Mouse (Mus musculus): ENCODE results near the gene Pomt1. TPM values are rescaled to one million over a fixed set of nuclear protein-coding genes. Genes with fewer than 3 reads are reported as not detected.

Pomt1 gene
- polyA plus RNA-seq, 1 experiment from 2014 or later = 15.5 TPM

DNA sequence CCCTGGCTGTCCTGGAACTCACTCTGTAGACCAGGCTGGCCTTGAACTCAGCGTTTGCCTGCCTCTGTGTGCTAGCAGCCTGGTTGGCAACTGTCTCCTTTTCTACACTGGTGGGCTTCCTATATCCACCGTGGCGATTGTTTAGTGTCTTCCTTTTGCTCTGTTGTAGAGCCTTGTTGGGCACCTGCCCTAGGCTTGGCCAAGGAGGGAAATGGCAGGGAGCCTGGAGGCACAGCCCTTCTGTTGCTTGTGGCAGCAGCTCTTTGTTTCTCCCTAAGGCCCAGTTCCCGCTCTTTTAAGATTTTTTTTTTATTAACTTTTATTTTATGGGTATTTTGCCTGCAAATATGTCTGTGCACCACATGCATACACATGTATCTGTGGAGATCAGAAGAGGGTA lies 36.4 kb upstream of the Pomt1 start:
- Histone ChIP-seq H3K27ac (replicated peaks; ENCODE audit: low read depth, low read length) (no peak overlapping the region), H3K4me1 (ENCODE audit: control insufficient read depth, insufficient read depth, low read length) (no peaks in the 10 kb centered on the region), H3K4me3 (ENCODE audit: low read depth, low read length) (no peak overlapping the region), H3K9ac (replicated peaks; ENCODE audit: low read length) (no peak overlapping the region), H3K27me3 (ENCODE audit: control insufficient read depth, insufficient read depth, low read length) (no peaks in the 10 kb centered on the region), H3K9me3 (replicated peaks; ENCODE audit: control insufficient read depth, low read length) (no peaks in the 10 kb centered on the region), H3K4me2 (ENCODE audit: low read depth, low read length) (no peak overlapping the region), H3K36me3 (replicated peaks; ENCODE audit: control insufficient read depth, insufficient read depth, low read depth, low read length) (peaks cover 40% of the 10 kb centered on the region)
- ATAC-seq (replicated peaks; ENCODE audit: insufficient number of reproducible peaks, low FRiP score, low TSS enrichment, low read depth) (no peak), DNase-seq (ENCODE audit: low spot score) (no peak)
- WGBS = 93% methylated on average over 4 of the region's 4 CpGs

DNA sequence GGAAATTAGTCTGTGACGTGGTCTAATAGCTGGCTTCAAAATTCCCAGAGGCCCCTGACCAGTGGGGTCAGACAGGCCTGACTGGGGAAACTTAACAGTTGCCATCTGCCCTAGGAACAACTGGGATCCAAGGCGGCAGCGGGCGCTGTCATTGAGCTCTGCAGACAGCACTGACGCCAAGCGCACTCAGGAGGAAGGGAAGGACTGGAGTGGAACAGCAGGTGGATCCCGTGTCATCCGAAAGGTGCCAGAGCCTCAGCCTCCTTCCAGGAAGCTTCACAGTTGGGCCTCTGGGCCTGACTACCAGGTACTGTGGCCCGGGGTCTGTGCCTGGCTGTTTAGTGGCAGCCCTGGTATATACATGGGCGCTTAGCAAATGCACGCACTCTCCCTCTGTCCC lies 35.7 kb upstream of the Pomt1 start:
- H3K4me2 ChIP-seq (ENCODE audit: low read depth, low read length) = no peak overlapping the region
- no peak for ATAC-seq (replicated peaks; ENCODE audit: insufficient number of reproducible peaks, low FRiP score, low TSS enrichment, low read depth)
- no peak overlapping the region for H3K27ac ChIP-seq (replicated peaks; ENCODE audit: low read depth, low read length)
- no peaks in the 10 kb centered on the region for H3K27me3 ChIP-seq (ENCODE audit: control insufficient read depth, insufficient read depth, low read length)
- H3K9ac ChIP-seq (replicated peaks; ENCODE audit: low read length) = no peak overlapping the region
- no peaks in the 10 kb centered on the region for H3K4me1 ChIP-seq (ENCODE audit: control insufficient read depth, insufficient read depth, low read length)
- no peaks in the 10 kb centered on the region for H3K9me3 ChIP-seq (replicated peaks; ENCODE audit: control insufficient read depth, low read length)
- peaks cover 46% of the 10 kb centered on the region for H3K36me3 ChIP-seq (replicated peaks; ENCODE audit: control insufficient read depth, insufficient read depth, low read depth, low read length)
- DNase-seq (ENCODE audit: low spot score) = no peak
- no peak overlapping the region for H3K4me3 ChIP-seq (ENCODE audit: low read depth, low read length)
- WGBS = 93% methylated on average over 11 of the region's 11 CpGs

DNA sequence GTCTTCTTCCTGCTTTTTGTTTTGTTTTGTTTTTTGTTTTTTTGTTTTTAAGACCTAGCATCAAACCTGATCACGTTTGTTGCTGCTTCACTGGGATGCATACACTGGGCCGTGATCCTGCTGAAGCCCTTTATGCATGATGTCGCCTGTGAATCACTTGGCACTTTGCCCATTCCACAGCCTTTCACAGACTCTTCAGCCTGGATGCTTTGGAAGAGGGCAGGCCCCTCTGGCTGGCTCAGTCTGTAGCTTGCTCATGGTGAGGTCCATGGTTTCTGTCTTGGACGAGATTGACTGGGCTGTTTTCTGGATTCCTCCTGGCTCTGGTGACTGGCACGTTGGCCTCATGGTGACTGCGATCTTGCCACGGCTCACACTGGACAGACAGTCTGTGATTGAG lies 34.9 kb upstream of the Pomt1 start:
- no peaks in the 10 kb centered on the region for H3K4me1 ChIP-seq (ENCODE audit: control insufficient read depth, insufficient read depth, low read length)
- ATAC-seq (replicated peaks; ENCODE audit: insufficient number of reproducible peaks, low FRiP score, low TSS enrichment, low read depth) (no peak), DNase-seq (ENCODE audit: low spot score) (no peak)
- H3K9me3 ChIP-seq (replicated peaks; ENCODE audit: control insufficient read depth, low read length) = no peaks in the 10 kb centered on the region
- H3K27ac ChIP-seq (replicated peaks; ENCODE audit: low read depth, low read length) = no peak overlapping the region
- H3K4me3 ChIP-seq (ENCODE audit: low read depth, low read length) = no peak overlapping the region
- peaks cover 48% of the 10 kb centered on the region for H3K36me3 ChIP-seq (replicated peaks; ENCODE audit: control insufficient read depth, insufficient read depth, low read depth, low read length)
- H3K27me3 ChIP-seq (ENCODE audit: control insufficient read depth, insufficient read depth, low read length) = no peaks in the 10 kb centered on the region
- 91% methylated on average over 7 of the region's 7 CpGs for WGBS
- H3K9ac ChIP-seq (replicated peaks; ENCODE audit: low read length) = no peak overlapping the region
- H3K4me2 ChIP-seq (ENCODE audit: low read depth, low read length) = no peak overlapping the region

DNA sequence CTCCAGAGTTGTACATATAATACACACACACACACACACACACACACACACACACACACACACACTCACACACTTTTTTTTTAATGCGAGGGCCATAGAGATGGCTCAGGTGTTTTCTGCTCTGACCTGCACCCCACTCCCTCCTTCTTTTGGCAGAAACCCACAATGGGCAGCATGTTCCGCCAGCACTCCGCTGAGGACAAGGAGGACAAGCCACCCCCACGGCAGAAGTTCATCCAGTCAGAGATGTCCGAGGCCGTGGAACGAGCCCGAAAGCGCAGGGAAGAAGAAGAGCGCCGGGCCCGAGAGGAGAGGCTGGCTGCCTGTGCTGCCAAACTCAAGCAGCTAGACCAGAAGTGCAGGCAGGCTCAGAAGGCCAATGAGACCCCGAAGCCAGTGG lies 32.5 kb upstream of the Pomt1 start:
- H3K9me3 ChIP-seq (replicated peaks; ENCODE audit: control insufficient read depth, low read length) = no peaks in the 10 kb centered on the region
- peaks cover 55% of the 10 kb centered on the region for H3K36me3 ChIP-seq (replicated peaks; ENCODE audit: control insufficient read depth, insufficient read depth, low read depth, low read length)
- no peaks in the 10 kb centered on the region for H3K4me1 ChIP-seq (ENCODE audit: control insufficient read depth, insufficient read depth, low read length)
- ATAC-seq (replicated peaks; ENCODE audit: insufficient number of reproducible peaks, low FRiP score, low TSS enrichment, low read depth) (no peak), DNase-seq (ENCODE audit: low spot score) (no peak)
- WGBS = 93% methylated on average over 13 of the region's 13 CpGs
- no peak overlapping the region for H3K4me2 ChIP-seq (ENCODE audit: low read depth, low read length)
- H3K4me3 ChIP-seq (ENCODE audit: low read depth, low read length) = no peak overlapping the region
- H3K9ac ChIP-seq (replicated peaks; ENCODE audit: low read length) = no peak overlapping the region
- H3K27ac ChIP-seq (replicated peaks; ENCODE audit: low read depth, low read length) = no peak overlapping the region
- no peaks in the 10 kb centered on the region for H3K27me3 ChIP-seq (ENCODE audit: control insufficient read depth, insufficient read depth, low read length)

DNA sequence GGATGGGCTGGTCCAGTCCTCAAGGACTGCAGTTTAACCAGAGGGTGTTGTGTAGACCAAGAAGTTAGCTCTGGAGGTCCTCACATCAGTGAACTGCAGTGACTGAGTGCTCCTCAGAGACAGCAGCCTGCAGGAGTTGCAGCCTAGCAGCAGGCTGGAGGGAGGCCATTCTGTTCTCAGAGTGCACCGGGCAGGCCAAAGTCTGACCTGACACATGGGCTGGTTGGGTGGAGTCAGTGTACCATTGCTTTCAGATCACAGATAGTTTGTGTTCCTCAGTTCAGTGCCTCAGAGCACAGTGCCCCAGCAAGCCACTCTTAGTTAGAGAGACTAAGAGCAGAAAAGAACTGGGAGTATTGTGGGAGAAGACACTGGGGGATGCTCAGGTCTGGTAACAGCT lies 28.7 kb upstream of the Pomt1 start:
- Histone ChIP-seq H3K4me3 (ENCODE audit: low read depth, low read length) (no peak overlapping the region), H3K9ac (replicated peaks; ENCODE audit: low read length) (no peak overlapping the region), H3K27ac (replicated peaks; ENCODE audit: low read depth, low read length) (no peak overlapping the region), H3K9me3 (replicated peaks; ENCODE audit: control insufficient read depth, low read length) (no peaks in the 10 kb centered on the region), H3K4me2 (ENCODE audit: low read depth, low read length) (no peak overlapping the region), H3K4me1 (ENCODE audit: control insufficient read depth, insufficient read depth, low read length) (no peaks in the 10 kb centered on the region), H3K36me3 (replicated peaks; ENCODE audit: control insufficient read depth, insufficient read depth, low read depth, low read length) (peaks cover 47% of the 10 kb centered on the region), H3K27me3 (ENCODE audit: control insufficient read depth, insufficient read depth, low read length) (no peaks in the 10 kb centered on the region)
- no peak for DNase-seq (ENCODE audit: low spot score)
- no peak for ATAC-seq (replicated peaks; ENCODE audit: insufficient number of reproducible peaks, low FRiP score, low TSS enrichment, low read depth)
- 100% methylated on average over 1 of the region's 1 CpGs for WGBS

DNA sequence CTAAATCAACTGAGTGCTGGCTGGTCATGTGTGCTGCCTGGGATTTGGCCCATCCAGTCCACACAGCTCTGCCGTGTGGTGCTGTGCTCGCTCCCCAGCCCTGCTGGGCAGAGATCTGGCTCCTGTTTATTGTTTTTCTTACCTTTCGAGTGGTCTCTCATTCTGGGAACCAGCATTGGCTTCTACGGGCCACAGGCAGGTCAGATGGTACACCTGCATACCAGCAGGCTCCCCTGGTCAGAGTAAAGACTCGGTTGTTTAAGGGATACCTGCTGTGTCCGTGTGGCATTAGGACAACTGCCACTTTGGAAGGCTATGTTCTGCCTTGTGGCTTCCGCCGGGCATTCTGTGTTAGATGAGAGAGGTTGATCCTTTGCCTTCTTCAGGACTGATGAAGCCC lies 24.7 kb upstream of the Pomt1 start:
- H3K4me1 ChIP-seq (ENCODE audit: control insufficient read depth, insufficient read depth, low read length) = no peaks in the 10 kb centered on the region
- peaks cover 48% of the 10 kb centered on the region for H3K36me3 ChIP-seq (replicated peaks; ENCODE audit: control insufficient read depth, insufficient read depth, low read depth, low read length)
- H3K27ac ChIP-seq (replicated peaks; ENCODE audit: low read depth, low read length) = no peak overlapping the region
- no peak overlapping the region for H3K4me3 ChIP-seq (ENCODE audit: low read depth, low read length)
- DNase-seq (ENCODE audit: low spot score) (no peak), ATAC-seq (replicated peaks; ENCODE audit: insufficient number of reproducible peaks, low FRiP score, low TSS enrichment, low read depth) (no peak)
- no peaks in the 10 kb centered on the region for H3K9me3 ChIP-seq (replicated peaks; ENCODE audit: control insufficient read depth, low read length)
- H3K27me3 ChIP-seq (ENCODE audit: control insufficient read depth, insufficient read depth, low read length) = no peaks in the 10 kb centered on the region
- 92% methylated on average over 8 of the region's 8 CpGs for WGBS
- H3K4me2 ChIP-seq (ENCODE audit: low read depth, low read length) = no peak overlapping the region
- no peak overlapping the region for H3K9ac ChIP-seq (replicated peaks; ENCODE audit: low read length)

DNA sequence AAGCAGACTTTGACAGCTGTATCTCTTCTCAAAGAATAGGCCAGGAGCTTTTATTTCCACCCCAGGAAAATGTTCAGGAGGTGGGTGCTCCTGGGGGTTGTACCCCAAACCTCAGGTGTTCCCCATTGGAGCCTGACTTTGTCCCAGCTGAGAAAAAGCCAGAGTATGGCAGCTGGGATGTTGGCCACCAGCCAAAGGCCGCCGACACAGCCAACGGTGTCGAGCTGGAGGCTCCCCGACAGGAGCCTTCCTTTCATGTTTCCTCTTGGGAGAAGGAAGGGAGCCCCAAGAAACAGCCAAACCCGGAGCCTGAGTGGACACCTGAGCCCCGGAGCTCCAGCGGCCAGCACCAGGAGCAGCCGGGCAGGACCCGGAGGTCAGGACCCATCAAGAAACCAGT lies 23.4 kb upstream of the Pomt1 start:
- WGBS = 94% methylated on average over 10 of the region's 10 CpGs
- no peak overlapping the region for H3K4me2 ChIP-seq (ENCODE audit: low read depth, low read length)
- H3K27me3 ChIP-seq (ENCODE audit: control insufficient read depth, insufficient read depth, low read length) = no peaks in the 10 kb centered on the region
- ATAC-seq (replicated peaks; ENCODE audit: insufficient number of reproducible peaks, low FRiP score, low TSS enrichment, low read depth) (no peak), DNase-seq (ENCODE audit: low spot score) (no peak)
- H3K4me3 ChIP-seq (ENCODE audit: low read depth, low read length) = no peak overlapping the region
- no peak overlapping the region for H3K9ac ChIP-seq (replicated peaks; ENCODE audit: low read length)
- H3K36me3 ChIP-seq (replicated peaks; ENCODE audit: control insufficient read depth, insufficient read depth, low read depth, low read length) = peaks cover 45% of the 10 kb centered on the region
- no peak overlapping the region for H3K27ac ChIP-seq (replicated peaks; ENCODE audit: low read depth, low read length)
- H3K4me1 ChIP-seq (ENCODE audit: control insufficient read depth, insufficient read depth, low read length) = no peaks in the 10 kb centered on the region
- no peaks in the 10 kb centered on the region for H3K9me3 ChIP-seq (replicated peaks; ENCODE audit: control insufficient read depth, low read length)

DNA sequence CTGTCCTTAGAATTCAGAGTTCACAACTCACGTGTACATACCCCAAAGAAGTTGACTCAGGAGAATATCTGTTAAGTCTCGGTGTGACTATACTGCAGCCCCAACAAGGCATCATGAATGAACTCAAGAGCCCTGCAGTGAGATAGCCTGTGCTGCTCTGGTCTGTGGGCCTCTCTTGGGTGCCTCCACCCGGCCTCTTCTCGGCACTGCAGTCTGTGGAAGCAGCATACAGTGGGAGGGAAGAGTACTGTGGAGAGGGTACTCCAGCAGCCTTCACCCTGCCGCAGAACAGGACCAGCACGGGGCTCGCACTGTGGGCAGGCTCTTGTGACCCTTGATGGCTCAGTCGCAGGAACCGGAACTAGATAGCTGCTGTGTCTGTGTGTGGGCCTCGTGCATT lies 20.8 kb upstream of the Pomt1 start:
- no peak overlapping the region for H3K4me3 ChIP-seq (ENCODE audit: low read depth, low read length)
- 86% methylated on average over 10 of the region's 10 CpGs for WGBS
- no peaks in the 10 kb centered on the region for H3K4me1 ChIP-seq (ENCODE audit: control insufficient read depth, insufficient read depth, low read length)
- H3K4me2 ChIP-seq (ENCODE audit: low read depth, low read length) = no peak overlapping the region
- no peaks in the 10 kb centered on the region for H3K9me3 ChIP-seq (replicated peaks; ENCODE audit: control insufficient read depth, low read length)
- no peak for ATAC-seq (replicated peaks; ENCODE audit: insufficient number of reproducible peaks, low FRiP score, low TSS enrichment, low read depth)
- no peaks in the 10 kb centered on the region for H3K27me3 ChIP-seq (ENCODE audit: control insufficient read depth, insufficient read depth, low read length)
- H3K27ac ChIP-seq (replicated peaks; ENCODE audit: low read depth, low read length) = no peak overlapping the region
- no peak overlapping the region for H3K9ac ChIP-seq (replicated peaks; ENCODE audit: low read length)
- H3K36me3 ChIP-seq (replicated peaks; ENCODE audit: control insufficient read depth, insufficient read depth, low read depth, low read length) = peaks cover 56% of the 10 kb centered on the region
- DNase-seq (ENCODE audit: low spot score) = no peak

DNA sequence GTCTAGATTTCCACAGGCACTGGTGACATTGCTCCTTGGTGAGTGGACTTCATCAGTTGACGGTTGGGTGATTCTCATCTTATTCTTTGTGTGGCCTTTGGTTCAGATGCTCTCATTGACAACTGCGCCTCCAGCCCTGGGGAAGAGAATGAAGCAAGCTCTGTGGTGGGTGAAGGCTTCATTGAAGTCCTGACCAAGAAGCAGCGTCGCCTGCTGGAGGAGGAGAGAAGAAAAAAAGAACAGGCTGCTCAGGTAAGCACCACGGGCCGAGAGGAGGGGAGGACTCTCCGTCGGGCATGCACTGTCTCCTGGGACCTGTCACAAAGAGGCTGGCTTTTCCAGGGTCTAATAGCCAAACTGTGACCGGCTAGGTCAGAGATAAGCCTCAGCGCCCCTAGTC lies 19.9 kb upstream of the Pomt1 start:
- DNase-seq (ENCODE audit: low spot score) (no peak), ATAC-seq (replicated peaks; ENCODE audit: insufficient number of reproducible peaks, low FRiP score, low TSS enrichment, low read depth) (no peak)
- no peak overlapping the region for H3K9ac ChIP-seq (replicated peaks; ENCODE audit: low read length)
- H3K4me2 ChIP-seq (ENCODE audit: low read depth, low read length) = no peak overlapping the region
- 89% methylated on average over 10 of the region's 10 CpGs for WGBS
- H3K4me1 ChIP-seq (ENCODE audit: control insufficient read depth, insufficient read depth, low read length) = no peaks in the 10 kb centered on the region
- H3K9me3 ChIP-seq (replicated peaks; ENCODE audit: control insufficient read depth, low read length) = no peaks in the 10 kb centered on the region
- H3K4me3 ChIP-seq (ENCODE audit: low read depth, low read length) = no peak overlapping the region
- no peaks in the 10 kb centered on the region for H3K27me3 ChIP-seq (ENCODE audit: control insufficient read depth, insufficient read depth, low read length)
- H3K27ac ChIP-seq (replicated peaks; ENCODE audit: low read depth, low read length) = no peak overlapping the region
- H3K36me3 ChIP-seq (replicated peaks; ENCODE audit: control insufficient read depth, insufficient read depth, low read depth, low read length) = peaks cover 61% of the 10 kb centered on the region
